Mouse (Mus musculus) thymus, adult 2 months (tissue): ENCODE measurements around the gene Elmod2. TPM values are rescaled to one million over a fixed set of nuclear protein-coding genes. Genes with fewer than 3 reads are reported as not detected.

Experiments
- DNase-seq: peaks from one replicate; pipeline ENCODE4 v3.0.0; 2021
- H3K27ac ChIP-seq: fragments of 200-500 bp; 2 replicates; pipeline ENCODE4 v1.5.1; 2012; ENCODE audit warnings: low read length, control low read depth; ENCODE audit not compliant: control insufficient read depth, insufficient read depth
- H3K27me3 ChIP-seq: fragments of 200-500 bp; 2 replicates; pipeline ENCODE4 v1.6.1; 2012; ENCODE audit warnings: mild to moderate bottlenecking, low read length, moderate library complexity, mixed read lengths; ENCODE audit not compliant: control insufficient read depth, insufficient read depth
- H3K36me3 ChIP-seq: fragments of 200-500 bp; 2 replicates; pipeline ENCODE4 v1.6.1; 2012; ENCODE audit warnings: mild to moderate bottlenecking, low read length, moderate library complexity; ENCODE audit not compliant: control insufficient read depth, insufficient read depth
- H3K4me1 ChIP-seq: fragments of 200-500 bp; replicated peaks from 2 replicates; pipeline ENCODE4 v1.6.1; 2012; ENCODE audit warnings: low read length; ENCODE audit not compliant: control insufficient read depth, insufficient read depth
- H3K4me3 ChIP-seq: fragments of 200-500 bp; 2 replicates; pipeline ENCODE4 v1.5.1; 2012; ENCODE audit warnings: mild to moderate bottlenecking, low read length, control low read depth, moderate library complexity; ENCODE audit not compliant: control insufficient read depth, insufficient read depth
- CTCF ChIP-seq: fragments of 200-500 bp; IDR thresholded peaks from 2 replicates; pipeline ENCODE4 v1.5.1; 2012; ENCODE audit warnings: mild to moderate bottlenecking, control low read depth, low read length, moderate library complexity, borderline replicate concordance; ENCODE audit not compliant: control insufficient read depth, poor library complexity, insufficient read depth; ENCODE audit errors: extremely low read depth
- POLR2A ChIP-seq: fragments of 200-500 bp; IDR thresholded peaks from 2 replicates; pipeline ENCODE4 v1.6.1; 2012; ENCODE audit warnings: mild to moderate bottlenecking, low read length, control low read depth, moderate library complexity; ENCODE audit not compliant: control insufficient read depth, poor library complexity, insufficient read depth; ENCODE audit errors: extremely low read depth
- WGBS: fragments of 180-500 bp; shearing (Covaris S2); methylation state at CpG from one replicate; pipeline ENCODE4 v1.1.7; 2018; 5-methylcytosine and 5-hydroxymethylcytosine counted together
- polyA plus RNA-seq: library from polyadenylated mRNA; depleted of rRNA; stranded (reverse); fragments of >200 nt; gene quantifications from 2 replicates; pipeline ENCODE4 v1.2.3, GENCODE M21; 2012; rRNA removed

The Elmod2 gene
- polyA plus RNA-seq, 1 experiment, result 4.4 TPM

GRCm38 (mm10) chr8:83297375-83297774, 34.9 kb downstream of the Elmod2 start:
- Histone ChIP-seq H3K36me3 (no peaks in the 10 kb centered on the region), H3K4me1 (no peaks in the 10 kb centered on the region)
- WGBS, result 35% methylated on average over 4 of the region's 4 CpGs

GRCm38 (mm10) chr8:83290176-83290575, 42.1 kb downstream of the Elmod2 start, which contains the start of gene Ucp1:
Gene Ucp1 (plus strand): TSS chr8:83290352.
- Histone ChIP-seq H3K27me3 (peaks cover 9% of the 10 kb centered on the region; the same call in 1 of the 2 replicates), H3K36me3 (no peaks in the 10 kb centered on the region), H3K4me3 (no peak within 1 kb of the TSS), H3K4me1 (no peaks in the 10 kb centered on the region), H3K27ac (no peak within 1 kb of the TSS)
- WGBS, result 7% methylated on average over 20 of the region's 20 CpGs
- TF ChIP-seq CTCF (no peak), POLR2A (no peak)
- DNase-seq, result no peak

More at GRCm38 (mm10) chr8:83297375-83297774, 34.9 kb downstream of the Elmod2 start:
- no peak overlapping the region for H3K27ac ChIP-seq
- H3K27me3 ChIP-seq, result no peaks in the 10 kb centered on the region
- DNase-seq, result no peak
- TF ChIP-seq CTCF (no peak), POLR2A (no peak)
- no peak overlapping the region for H3K4me3 ChIP-seq

- WGBS, result 86% methylated on average over 8 of the region's 8 CpGs
- H3K27me3 ChIP-seq, result peaks cover 9% of the 10 kb centered on the region; the same call in 1 of the 2 replicates
- H3K4me3 ChIP-seq, result no peak overlapping the region
- TF ChIP-seq POLR2A (no peak), CTCF (no peak)
- no peaks in the 10 kb centered on the region for H3K4me1 ChIP-seq
- no peaks in the 10 kb centered on the region for H3K36me3 ChIP-seq
- DNase-seq, result no peak
- no peak overlapping the region for H3K27ac ChIP-seq
These were observed 46.9 kb downstream of the Elmod2 start for GRCm38 (mm10) chr8:83285391-83285790.

GRCm38 (mm10) chr8:83278431-83278830, 53.9 kb downstream of the Elmod2 start:
- Histone ChIP-seq H3K4me3 (no peak overlapping the region), H3K27me3 (no peaks in the 10 kb centered on the region), H3K4me1 (peaks cover 5% of the 10 kb centered on the region; the same call in 1 of the 2 replicates), H3K36me3 (no peaks in the 10 kb centered on the region), H3K27ac (no peak overlapping the region)
- no peak for TF ChIP-seq POLR2A
- TF ChIP-seq CTCF, result no peak
- no peak for DNase-seq
- WGBS, result 93% methylated on average over 6 of the region's 6 CpGs

DNA sequence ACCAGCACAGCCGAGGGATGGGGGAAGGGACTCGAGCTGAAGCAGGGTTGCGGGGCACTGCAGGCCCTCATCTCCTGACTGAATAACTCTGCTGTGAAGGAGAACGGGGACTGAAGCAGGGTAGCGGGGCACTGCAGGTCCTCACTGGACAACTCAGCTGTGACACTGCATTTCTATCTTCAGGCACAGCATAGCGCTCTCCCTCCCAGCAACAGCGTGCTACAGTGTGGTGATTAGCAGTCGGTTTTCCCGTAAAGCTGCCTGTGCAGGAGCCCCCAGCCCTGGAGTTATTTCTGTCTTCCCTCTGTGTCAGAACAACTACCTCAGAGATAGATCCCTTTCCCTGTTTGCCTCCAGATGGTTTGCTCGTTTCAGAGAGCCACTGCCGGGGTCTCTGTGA, 57.8 kb downstream of the Elmod2 start:
- H3K27ac ChIP-seq, result no peak overlapping the region
- H3K4me1 ChIP-seq, result peaks cover 5% of the 10 kb centered on the region; the same call in 1 of the 2 replicates
- no peak for DNase-seq
- H3K4me3 ChIP-seq, result peak overlapping the region; percentile 27; the same call in 1 of the 2 replicates
- TF ChIP-seq CTCF (no peak), POLR2A (no peak)
- WGBS, result 51% methylated on average over 11 of the region's 11 CpGs
- no peaks in the 10 kb centered on the region for H3K27me3 ChIP-seq
- no peaks in the 10 kb centered on the region for H3K36me3 ChIP-seq

GRCm38 (mm10) chr8:83272464-83272863, 59.8 kb downstream of the Elmod2 start:
- H3K36me3 ChIP-seq, result no peaks in the 10 kb centered on the region
- H3K4me3 ChIP-seq, result no peak overlapping the region
- H3K4me1 ChIP-seq, result peaks cover 5% of the 10 kb centered on the region; the same call in 1 of the 2 replicates
- no peaks in the 10 kb centered on the region for H3K27me3 ChIP-seq
- H3K27ac ChIP-seq, result no peak overlapping the region
- TF ChIP-seq POLR2A (no peak), CTCF (no peak)
- WGBS, result 94% methylated on average over 10 of the region's 10 CpGs
- DNase-seq, result no peak

DNA sequence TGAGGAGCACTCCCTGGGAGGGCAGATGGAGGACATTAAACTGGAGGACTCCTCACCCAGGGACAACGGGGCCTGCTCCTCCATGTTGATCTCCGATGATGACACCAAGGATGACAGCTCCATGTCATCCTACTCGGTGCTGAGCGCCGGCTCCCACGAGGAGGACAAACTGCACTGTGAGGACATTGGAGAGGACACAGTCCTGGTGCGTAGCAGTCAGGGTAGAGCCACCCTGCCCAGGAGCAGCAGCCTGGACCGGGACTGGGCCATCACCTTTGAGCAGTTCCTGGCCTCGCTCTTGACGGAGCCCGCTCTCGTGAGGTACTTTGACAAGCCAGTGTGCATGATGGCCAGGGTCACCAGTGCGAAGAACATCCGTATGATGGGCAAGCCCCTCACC, 61.1 kb downstream of the Elmod2 start:
- Histone ChIP-seq H3K4me1 (peaks cover 5% of the 10 kb centered on the region; the same call in 1 of the 2 replicates), H3K36me3 (no peaks in the 10 kb centered on the region), H3K4me3 (no peak overlapping the region), H3K27ac (no peak overlapping the region), H3K27me3 (no peaks in the 10 kb centered on the region)
- DNase-seq, result no peak
- no peak for TF ChIP-seq CTCF
- WGBS, result 98% methylated on average over 14 of the region's 14 CpGs

Other genes starting within 250 kb of the Elmod2 start
- gene Tbc1d9, start 167.1 kb downstream of the Elmod2 start, polyA plus RNA-seq, result 11.9 and 12.6 TPM in 2 replicates
- 0.86 and 1.3 TPM in 2 replicates for gene Gm10645, start 166.3 kb downstream of the Elmod2 start, polyA plus RNA-seq
- gene Ucp1, start 42.1 kb downstream of the Elmod2 start, polyA plus RNA-seq, result 157 and 415 TPM in 2 replicates
- not detected in 2 replicates for gene Mgat4d, start 16.0 kb upstream of the Elmod2 start, polyA plus RNA-seq
- 0.03 TPM in 1 of 2 replicates, not detected in the other for gene Clgn, start 57.4 kb upstream of the Elmod2 start, polyA plus RNA-seq
- 6.9 and 9.1 TPM in 2 replicates for gene Scoc, start 125.9 kb upstream of the Elmod2 start, polyA plus RNA-seq
- gene Olfr370, start 203.3 kb upstream of the Elmod2 start, polyA plus RNA-seq, result not detected in 2 replicates
- gene Ndufb7, start 234.2 kb upstream of the Elmod2 start, polyA plus RNA-seq, result 412 and 498 TPM in 2 replicates